Mouse (Mus musculus): ENCODE data around the gene Mettl7b.

- no peak for TF ChIP-seq CTCF (IDR thresholded peaks at IDR 0.05; ENCODE audit: low read depth, low read length)
- TF ChIP-seq POLR2AphosphoS5 (IDR thresholded peaks at IDR 0.05; ENCODE audit: insufficient replicate concordance, low read depth, low read length): no peak
- TF ChIP-seq GATA1 (IDR thresholded peaks at IDR 0.05; ENCODE audit: borderline replicate concordance, low read length): no peak
- no peak for TF ChIP-seq GATA2 (IDR thresholded peaks at IDR 0.05; ENCODE audit: borderline replicate concordance, low read depth, low read length)
Observed at GRCm38 (mm10) chr10:128918246-128918645, 42.5 kb downstream of the Mettl7b start.
